Mouse (Mus musculus) mesoderm, embryonic 11.5 days (tissue): ENCODE results near the gene Gm7138.
A peak's percentile ranks its signal among the peaks of the same experiment; 100 is the strongest.
"Not testable (repeated sequence)": the region's sequence is repeated elsewhere in the genome, so short reads cannot be mapped to it uniquely, and the experiment has no call there.

Experiments
- DNase-seq: peaks from one replicate; pipeline ENCODE4 v3.0.0-alpha.2; 2012; ENCODE audit warnings: low read depth, low spot score

Gene Gm7138

DNA sequence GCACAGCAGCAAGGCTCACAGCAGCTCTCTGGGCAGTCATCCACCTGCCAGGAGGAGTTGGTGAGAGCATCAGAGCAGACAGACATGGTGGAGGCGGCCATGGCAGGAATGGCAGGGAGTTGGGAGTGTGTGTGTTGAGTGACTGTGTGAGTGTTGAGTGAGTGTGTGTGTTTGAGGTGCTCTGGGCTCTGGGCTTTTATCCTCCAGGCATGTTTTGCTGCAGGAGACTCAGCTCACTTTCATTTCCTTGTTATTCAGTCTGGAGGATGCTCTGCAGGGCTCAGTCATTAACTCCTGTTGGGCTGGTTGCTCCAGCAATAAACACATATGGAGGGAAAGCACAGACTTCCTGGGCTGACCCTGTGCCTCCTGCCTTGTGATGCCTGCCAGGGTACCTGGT lies at the start of gene Gm7138:
TSS of gene Gm7138 (minus strand) at position 101 of the 400 bp plus-strand sequence.
- not testable (repeated sequence) for DNase-seq

DNA sequence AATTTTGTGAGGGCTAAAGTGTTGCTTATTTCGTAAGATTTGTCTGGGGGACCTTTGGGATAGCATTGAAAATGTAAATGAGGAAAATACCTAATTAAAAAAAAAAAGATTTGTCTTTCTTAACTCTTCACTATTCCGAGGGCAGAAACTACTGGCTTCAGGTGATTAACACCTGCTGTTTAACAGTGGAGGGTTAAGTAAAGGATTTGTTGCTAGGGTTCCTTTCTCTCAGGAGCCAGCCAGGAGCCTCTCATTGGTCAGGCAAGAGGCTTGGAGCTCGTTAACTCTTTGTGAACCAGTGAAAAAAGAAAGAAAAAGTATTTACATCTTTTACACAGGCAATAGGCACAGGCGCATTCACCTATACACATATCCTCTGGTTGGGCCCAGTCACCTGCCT lies 42.5 kb upstream of the Gm7138 start:
- no peak for DNase-seq

DNA sequence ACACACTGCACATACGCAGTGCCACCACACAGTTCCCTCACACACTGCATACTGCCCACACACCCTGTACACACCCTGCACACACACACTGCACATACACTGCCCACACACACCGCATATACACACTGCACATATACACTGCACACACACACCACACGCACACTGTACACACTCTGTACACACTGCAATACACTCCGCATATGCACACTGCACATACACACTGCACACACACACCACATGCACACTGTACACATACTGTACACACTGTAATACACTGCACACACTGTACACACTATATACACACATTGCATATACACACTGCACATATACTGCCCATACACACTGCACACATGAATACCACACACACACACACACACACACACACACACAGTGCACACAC lies 41.8 kb upstream of the Gm7138 start:
- DNase-seq = no peak

DNA sequence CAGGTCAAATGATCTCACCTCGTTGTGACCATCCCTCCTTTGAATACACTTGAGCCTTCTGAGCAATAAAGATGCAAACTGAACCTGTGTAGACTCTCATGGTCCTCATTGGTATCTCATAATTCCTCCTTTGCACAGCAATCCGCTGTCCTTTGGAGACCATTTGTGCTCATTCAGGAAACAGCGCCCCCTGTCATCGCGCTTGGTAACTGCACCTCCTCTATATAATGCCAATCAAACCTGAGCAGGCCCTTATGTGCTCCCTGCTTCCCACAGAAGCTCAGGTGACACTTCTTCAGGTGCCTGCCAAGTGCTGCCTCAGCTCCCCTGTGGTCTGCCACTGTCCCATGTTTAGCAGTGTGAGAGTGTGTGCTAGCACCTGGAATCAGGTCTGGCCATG lies 38.8 kb upstream of the Gm7138 start:
- peak; percentile 41 for DNase-seq

DNA sequence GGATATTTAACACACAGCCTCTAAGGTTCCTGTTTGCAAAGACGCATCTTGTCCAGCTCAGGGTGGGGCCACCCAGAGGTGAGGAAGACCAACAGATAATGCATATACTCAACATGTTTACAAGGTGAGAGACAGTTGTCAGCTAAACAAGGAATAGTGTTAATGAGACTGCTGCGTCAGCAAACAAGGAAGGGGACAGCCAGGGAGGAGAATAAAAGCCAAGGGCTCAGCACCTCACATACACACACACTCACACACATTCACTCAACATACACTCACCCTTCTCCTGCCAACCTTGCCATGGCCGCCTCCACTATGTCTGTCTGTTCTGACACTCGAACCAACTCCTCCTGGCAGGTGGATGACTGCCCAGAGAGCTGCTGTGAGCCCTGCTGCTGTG lies 37.6 kb upstream of the Gm7138 start, which contains the start of gene Gm2696:
TSS of gene Gm2696 (plus strand) at position 301 of the 400 bp plus-strand sequence.
- DNase-seq = no peak

DNA sequence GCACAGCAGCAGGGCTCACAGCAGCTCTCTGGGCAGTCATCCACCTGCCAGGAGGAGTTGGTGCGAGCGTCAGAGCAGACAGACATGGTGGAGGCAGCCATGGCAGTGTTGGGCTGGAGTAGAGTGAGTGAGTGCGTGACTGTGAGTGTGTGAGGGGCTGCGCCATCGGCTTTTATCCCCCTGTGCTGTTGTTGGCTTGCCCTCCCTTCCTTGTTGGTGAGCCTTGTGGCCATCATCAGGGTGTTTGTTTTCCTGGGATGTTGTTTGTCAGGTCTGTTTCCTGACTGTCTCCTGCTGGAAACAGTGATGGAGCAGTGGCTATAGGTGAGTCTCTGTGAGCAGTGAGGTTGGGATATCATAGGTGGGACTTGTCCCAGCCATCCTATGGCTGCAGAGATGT lies 35.0 kb upstream of the Gm7138 start, which contains the start of gene Gm9507:
TSS of gene Gm9507 (minus strand) at position 101 of the 400 bp plus-strand sequence.
- DNase-seq = no peak

DNA sequence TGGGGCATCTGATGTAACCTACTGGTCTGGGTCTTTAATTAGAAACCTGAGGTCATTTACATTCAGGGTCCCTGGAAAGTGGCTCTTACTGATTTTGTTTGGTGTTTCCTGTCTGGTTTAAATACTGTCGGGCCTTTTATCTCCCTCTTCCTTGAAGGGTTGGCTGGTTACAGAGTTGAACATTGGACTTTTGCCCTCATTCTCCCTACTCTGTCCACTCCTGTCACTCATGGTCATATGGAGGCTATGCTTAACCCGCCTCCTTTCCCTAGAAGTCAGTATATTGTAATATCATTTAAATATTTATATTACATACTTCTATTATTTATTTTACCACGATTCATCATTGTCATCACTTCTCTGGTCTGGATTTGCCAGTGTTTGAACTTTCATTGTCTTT lies 27.4 kb upstream of the Gm7138 start:
- no peak for DNase-seq

DNA sequence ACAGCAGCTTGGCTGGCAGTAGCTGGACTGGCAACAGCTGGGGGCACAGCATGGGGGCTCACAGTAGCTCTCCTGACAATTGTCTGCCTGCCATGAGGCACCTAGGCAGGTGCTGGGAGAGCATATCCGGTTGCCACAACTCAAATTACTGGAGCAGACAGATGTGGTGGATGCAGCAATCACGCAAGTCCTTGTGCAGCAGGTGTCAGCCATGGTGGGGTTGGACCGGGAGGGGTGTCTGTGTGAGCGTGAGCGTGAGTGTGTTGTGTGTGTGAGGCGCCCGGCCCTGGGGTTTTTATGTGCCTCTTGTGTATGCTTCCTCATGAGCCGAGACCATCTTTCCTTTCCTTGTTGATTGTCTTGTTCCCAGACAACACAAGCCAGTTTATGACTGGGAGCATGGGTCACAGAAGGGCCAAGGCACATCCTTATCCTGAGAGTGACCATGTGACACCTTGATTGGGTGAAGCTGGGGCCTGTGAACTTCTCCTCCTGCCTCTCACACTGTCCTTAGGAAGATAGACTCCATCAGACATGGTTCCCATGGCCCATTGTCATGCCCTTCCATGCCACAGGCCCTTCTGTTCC lies 22.3 kb upstream of the Gm7138 start, which contains the start of gene Gm19668:
TSS of gene Gm19668 (minus strand) at position 213 of the 588 bp plus-strand sequence.
- peak; percentile 29 for DNase-seq

DNA sequence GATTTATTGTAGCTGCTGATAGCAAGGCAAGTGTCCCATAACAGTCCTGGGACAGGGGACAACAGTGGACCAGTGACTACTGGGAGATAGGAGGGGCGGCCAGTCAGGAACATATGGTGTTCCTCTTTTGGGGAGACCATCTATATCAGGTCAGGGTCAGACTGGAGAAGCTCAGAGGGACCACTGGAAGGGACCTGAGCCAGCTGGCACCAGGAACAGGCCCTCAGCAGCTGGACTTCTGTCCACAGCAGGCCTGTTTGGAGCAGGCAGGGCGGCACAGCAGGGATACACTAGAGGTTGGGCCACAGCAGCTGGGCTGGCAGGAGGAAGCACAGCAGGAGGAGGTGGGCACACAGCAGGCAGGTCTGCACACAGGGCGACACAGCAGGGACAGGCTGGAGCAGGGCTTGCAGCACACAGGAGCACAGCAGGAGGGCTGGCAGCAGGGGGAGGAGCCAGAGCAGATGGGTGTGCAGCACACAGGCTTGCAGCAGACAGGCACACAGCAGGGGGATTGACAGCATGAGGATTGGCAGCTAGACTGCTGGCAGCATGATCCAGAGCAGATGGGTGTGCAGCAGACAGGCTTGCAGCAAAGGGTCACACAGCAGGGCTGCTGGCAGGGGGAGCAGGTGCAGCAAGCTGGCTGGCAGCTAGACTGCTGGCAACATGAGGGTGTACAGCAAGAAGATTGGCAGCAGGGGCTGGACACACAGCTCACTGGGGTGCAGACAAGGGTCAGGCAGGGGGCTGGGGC lies 21.6 kb upstream of the Gm7138 start:
- peak; percentile 16 for DNase-seq

DNA sequence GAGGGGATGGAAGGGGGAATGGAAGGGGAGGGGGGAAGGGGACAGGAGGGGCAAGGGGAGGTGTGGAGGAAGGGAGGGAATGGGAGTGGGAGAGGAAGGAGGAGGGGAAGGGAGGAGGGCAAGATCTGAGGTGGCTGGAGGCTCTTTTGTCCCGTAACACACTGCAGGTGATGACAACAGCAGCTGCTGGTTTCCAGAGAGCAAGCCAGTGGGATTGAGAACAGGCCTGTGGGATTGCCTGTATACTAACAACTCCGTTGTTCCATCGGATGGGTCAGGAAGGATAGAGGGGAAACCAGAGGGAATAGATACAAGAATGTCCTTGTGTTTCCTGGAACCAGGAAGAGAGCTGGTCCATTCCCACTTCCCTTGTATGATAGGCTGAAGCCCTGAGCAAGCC lies 20.9 kb upstream of the Gm7138 start:
- DNase-seq = no peak

DNA sequence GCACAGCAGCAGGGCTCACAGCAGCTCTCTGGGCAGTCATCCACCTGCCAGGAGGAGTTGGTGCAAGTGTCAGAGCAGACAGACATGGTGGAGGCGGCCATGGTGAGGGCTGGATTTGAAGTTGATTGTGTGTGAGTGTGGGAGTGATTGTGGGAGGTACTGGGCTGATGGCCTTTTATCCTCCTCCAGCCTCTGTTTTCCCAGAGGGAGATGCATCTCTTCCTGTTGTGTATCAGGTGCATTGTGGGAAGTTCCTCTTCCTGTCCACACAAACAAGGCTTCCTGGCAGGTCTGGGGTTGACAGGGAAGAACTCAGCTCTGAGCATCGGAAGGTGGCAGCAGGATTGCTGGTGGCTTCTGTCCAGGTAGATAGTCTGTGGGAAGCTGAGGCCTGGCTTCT lies 18.2 kb upstream of the Gm7138 start, which contains the start of gene Gm9639:
TSS of gene Gm9639 (minus strand) at position 101 of the 400 bp plus-strand sequence.
- DNase-seq = no peak

DNA sequence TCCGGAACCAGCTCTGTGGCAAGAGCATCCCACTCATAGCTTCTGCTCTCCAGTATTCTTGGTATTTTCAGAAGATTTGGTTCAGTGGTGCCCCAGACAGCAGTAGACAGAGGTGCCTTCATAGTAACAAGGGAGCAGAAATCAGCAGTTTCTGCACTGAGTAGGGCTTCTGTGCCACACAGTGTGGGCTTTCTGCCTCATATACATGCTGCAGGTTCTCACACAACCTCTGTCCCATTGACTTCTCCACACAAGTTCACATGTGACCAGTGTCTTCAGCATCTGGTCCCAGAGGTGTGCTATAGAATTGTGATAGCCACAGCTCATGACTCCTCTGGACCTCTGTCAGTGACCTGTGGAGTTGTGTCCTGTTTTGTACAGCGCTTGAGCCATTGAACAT lies 11.9 kb upstream of the Gm7138 start:
- DNase-seq = no peak

DNA sequence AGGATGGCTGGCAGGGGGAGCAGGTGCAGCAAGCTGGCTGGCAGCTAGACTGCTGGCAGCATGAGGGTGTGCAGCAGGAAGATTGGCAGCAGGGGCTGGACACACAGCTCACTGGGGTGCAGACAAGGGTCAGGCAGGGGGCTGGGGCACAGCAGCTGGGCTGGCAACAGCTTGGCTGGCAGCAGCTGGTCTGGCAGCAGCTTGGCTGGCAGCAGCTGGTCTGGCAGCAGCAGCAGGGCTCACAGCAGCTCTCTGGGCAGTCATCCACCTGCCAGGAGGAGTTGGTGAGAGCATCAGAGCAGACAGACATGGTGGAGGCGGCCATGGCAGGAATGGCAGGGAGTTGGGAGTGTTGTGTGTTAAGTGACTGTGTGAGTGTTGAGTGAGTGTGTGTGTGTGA lies 11.1 kb upstream of the Gm7138 start, which contains the start of gene Gm7137:
TSS of gene Gm7137 (minus strand) at position 325 of the 400 bp plus-strand sequence.
- not testable (repeated sequence) for DNase-seq

DNA sequence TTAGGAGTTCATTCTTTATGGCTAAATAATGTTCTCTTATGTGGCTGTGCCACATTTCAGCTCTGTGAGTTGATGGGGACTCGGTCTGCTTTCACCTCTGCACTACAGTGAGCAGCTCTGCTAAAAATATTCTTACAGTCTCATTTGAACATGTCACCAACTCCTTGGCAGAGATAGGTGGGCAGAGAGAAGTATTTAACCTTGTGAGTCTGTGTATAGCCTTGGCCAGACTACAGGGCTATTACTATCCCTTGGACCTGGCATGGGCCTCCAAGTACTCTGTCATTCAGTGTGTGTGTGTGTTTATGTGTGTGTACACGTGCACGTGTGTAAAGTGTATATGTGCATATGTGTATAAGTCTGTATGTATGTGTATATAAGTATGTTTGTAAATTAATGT lies 6.7 kb upstream of the Gm7138 start:
- not testable (repeated sequence) for DNase-seq

DNA sequence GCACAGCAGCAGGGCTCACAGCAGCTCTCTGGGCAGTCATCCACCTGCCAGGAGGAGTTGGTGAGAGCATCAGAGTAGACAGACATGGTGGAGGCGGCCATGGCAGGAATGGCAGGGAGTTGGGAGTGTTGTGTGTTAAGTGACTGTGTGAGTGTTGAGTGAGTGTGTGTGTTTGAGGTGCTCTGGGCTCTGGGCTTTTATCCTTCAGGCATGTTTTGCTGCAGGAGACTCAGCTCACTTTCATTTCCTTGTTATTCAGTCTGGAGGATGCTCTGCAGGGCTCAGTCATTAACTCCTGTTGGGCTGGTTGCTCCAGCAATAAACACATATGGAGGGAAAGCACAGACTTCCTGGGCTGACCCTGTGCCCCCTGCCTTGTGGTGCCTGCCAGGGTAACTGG lies 5.7 kb upstream of the Gm7138 start, which contains the start of gene Gm3250:
TSS of gene Gm3250 (minus strand) at position 101 of the 400 bp plus-strand sequence.
- DNase-seq = not testable (repeated sequence)

DNA sequence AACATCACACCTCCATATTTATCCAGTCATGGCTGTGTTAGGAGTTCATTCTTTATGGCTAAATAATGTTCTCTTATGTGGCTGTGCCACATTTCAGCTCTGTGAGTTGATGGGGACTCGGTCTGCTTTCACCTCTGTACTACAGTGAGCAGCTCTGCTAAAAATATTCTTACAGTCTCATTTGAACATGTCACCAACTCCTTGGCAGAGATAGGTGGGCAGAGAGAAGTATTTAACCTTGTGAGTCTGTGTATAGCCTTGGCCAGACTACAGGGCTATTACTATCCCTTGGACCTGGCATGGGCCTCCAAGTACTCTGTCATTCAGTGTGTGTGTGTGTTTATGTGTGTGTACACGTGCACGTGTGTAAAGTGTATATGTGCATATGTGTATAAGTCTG lies 4.6 kb downstream of the Gm7138 start:
- DNase-seq = not testable (repeated sequence)

DNA sequence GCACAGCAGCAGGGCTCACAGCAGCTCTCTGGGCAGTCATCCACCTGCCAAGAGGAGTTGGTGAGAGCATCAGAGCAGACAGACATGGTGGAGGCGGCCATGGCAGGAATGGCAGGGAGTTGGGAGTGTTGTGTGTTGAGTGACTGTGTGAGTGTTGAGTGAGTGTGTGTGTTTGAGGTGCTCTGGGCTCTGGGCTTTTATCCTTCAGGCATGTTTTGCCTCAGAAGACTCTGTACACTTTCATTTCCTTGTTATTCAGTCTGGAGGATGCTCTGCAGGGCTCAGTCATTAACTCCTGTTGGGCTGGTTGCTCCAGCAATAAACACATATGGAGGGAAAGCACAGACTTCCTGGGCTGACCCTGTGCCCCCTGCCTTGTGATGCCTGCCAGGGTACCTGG lies 5.5 kb downstream of the Gm7138 start, which contains the start of gene Gm3238:
TSS of gene Gm3238 (minus strand) at position 101 of the 400 bp plus-strand sequence.
- not testable (repeated sequence) for DNase-seq

DNA sequence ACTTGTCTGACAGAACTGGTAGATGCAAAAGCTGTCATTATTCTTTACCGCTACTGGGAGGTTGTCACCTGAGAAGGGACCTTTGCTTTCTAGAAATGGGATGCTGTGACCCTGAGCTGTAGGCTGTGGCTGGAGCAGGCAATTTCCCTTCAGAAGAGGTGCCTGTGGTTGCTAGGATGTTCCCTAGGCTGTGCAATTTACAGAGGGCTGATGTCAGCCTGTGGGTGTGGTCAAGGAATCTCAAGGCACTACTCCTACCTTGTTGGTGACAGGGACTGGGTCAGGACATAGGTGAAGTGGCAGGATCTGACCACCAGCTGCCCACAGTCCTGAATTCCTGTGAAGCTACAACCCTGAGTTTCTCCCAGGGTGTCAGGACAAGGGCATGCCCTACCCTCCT lies 7.0 kb downstream of the Gm7138 start:
- no peak for DNase-seq

DNA sequence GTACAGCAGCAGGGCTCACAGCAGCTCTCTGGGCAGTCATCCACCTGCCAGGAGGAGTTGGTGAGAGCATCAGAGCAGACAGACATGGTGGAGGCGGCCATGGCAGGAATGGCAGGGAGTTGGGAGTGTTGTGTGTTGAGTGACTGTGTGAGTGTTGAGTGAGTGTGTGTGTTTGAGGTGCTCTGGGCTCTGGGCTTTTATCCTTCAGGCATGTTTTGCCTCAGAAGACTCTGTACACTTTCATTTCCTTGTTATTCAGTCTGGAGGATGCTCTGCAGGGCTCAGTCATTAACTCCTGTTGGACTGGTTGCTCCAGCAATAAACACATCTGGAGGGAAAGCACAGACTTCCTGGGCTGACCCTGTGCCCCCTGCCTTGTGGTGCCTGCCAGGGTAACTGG lies 17.2 kb downstream of the Gm7138 start, which contains the start of gene Gm3233:
TSS of gene Gm3233 (minus strand) at position 101 of the 400 bp plus-strand sequence.
- DNase-seq = not testable (repeated sequence)

DNA sequence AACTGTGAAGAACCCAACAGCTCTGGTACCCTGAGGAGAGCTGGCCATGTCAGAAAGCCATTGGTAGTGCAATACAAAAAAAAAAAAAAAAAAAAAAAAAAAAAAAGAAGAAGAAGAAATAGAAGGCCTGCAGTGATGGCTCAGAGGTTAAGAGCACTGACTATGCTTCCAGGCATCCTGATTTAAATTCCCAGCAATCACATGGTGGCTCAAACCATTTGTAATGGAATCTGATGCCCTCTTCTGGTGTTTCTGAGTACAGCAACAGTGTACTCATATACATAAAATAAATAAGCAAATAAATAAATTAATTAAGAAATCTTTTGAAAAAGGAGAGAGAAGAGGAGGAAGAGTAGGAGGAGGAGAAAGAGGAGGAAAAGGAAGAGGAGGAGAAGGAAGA lies 23.3 kb downstream of the Gm7138 start:
- DNase-seq = no peak

DNA sequence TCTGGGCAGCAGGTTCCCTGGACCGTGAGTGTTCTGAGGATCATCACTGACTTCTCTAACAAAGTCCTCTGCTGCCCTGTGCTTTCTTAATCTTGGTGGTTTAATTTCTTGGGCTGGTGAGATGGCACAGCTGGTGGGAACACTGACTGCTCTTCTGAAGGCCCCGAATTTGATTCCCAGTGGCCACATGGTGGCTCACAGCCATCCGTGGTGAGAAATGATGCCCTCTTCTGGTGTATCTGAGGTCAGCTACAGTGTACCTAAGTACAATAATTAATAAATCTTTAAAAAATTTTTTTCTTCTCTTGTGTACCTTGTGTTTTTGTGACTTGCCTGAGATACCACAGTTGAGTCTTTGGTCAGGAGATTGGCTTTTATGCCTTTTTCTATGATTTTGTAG lies 24.4 kb downstream of the Gm7138 start:
- not testable (repeated sequence) for DNase-seq

DNA sequence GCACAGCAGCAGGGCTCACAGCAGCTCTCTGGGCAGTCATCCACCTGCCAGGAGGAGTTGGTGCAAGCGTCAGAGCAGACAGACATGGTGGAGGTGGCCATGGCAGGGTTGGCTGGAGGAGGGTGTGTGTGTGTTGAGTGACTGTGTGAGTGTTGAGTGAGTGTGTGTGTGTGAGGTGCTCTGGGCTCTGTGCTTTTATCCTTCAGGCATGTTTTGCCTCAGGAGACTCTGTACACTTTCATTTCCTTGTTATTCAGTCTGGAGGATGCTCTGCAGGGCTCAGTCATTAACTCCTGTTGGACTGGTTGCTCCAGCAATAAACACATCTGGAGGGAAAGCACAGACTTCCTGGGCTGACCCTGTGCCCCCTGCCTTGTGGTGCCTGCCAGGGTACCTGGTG lies 25.5 kb downstream of the Gm7138 start, which contains the start of gene Gm9736:
TSS of gene Gm9736 (minus strand) at position 101 of the 400 bp plus-strand sequence.
- DNase-seq = not testable (repeated sequence)
